Mouse (Mus musculus): ENCODE data around the gene Cdk8. TPM values are rescaled to one million over a fixed set of nuclear protein-coding genes. Genes with fewer than 3 reads are reported as not detected.

Cdk8 gene
- polyA plus RNA-seq, 1 experiment from 2014 or later: 23.4 TPM

DNA sequence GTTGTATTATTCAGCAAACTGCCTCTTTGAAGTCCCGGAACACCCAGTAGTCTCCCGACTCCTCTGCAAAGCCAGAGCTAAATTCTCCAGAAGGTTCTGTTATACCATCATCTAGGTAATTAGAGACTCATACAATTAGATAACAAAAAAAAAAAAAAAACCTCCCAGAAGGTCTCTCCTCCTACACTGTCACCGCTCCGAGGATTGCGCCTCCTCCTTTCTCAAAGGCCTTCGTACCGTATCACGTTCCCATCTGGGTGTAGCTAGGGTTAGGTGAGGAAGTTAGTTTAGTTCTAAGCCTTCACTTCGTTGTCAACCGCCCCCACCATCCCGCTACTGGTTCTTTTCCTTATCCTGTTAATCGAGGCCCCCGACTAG, 10.5 kb upstream of the Cdk8 start:
- H3K27ac ChIP-seq: peak overlapping the region; percentile 98
- WGBS: 9% methylated on average over 13 of the region's 13 CpGs

DNA sequence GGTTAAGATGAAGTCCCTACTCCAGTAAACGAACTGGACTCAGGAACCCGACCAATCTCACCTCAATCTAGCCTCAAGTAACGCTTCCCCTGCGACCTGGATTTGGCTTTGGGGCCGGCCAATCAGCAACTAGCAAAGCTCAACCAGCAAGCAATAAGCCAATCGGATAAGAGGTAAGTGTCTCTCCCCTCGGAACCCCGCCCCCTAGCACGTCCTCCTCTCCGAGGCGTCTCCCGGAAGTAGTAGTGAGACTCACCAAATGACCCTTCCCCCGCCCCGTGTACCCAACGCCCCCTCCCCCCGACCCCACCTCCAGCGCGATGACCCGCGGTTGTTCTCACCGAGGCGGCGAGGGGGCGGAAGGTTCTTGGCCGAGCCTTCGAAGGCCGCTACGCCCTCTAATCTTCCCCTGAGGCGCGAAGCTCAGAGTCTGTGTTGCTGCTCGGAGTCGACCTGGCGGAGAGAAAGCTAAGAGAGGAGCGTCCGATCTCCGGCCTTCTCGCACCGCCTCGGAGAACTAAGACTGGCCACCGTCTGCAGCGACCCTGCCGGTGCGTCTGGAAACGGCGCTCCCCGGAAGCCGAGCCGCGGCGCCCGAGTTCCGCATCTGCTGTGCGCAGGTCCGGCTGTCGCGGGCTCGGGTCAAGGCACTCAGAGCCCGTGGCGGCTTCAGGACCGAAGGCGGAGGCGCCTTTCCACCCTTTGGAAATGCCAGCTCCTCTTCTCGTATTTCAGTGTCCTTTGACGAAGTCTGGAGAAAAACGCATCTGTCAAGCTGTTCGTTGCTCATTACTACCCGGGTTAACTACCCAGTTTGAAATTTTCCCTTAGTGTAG, 9.9 kb upstream of the Cdk8 start, which contains the start of gene Rnf6:
TSS of gene Rnf6 (minus strand) at position 677 of the 836 bp plus-strand sequence.
- no peaks in the 10 kb centered on the region for H3K27me3 ChIP-seq (ENCODE audit: insufficient read depth, poor library complexity, severe bottlenecking)
- H3K4me1 ChIP-seq (replicated peaks): peaks cover 15% of the 10 kb centered on the region
- peaks cover 37% of the 10 kb centered on the region for H3K36me3 ChIP-seq
- DNase-seq (ENCODE audit: low spot score): peak; percentile 95
- H3K27ac ChIP-seq: peak within 1 kb of the TSS; percentile 98
- peak within 1 kb of the TSS; percentile 75 for H3K4me3 ChIP-seq
- under 1% methylated on average over 67 of the region's 67 CpGs for WGBS
- H3K9me3 ChIP-seq: no peaks in the 10 kb centered on the region

More for the DNA sequence above, 10.5 kb upstream of the Cdk8 start:
- Histone ChIP-seq H3K4me1 (replicated peaks) (peaks cover 15% of the 10 kb centered on the region), H3K9me3 (no peaks in the 10 kb centered on the region), H3K36me3 (peaks cover 43% of the 10 kb centered on the region), H3K27me3 (ENCODE audit: insufficient read depth, poor library complexity, severe bottlenecking) (no peaks in the 10 kb centered on the region), H3K4me3 (peak overlapping the region; percentile 75)
- DNase-seq (ENCODE audit: low spot score): no peak

DNA sequence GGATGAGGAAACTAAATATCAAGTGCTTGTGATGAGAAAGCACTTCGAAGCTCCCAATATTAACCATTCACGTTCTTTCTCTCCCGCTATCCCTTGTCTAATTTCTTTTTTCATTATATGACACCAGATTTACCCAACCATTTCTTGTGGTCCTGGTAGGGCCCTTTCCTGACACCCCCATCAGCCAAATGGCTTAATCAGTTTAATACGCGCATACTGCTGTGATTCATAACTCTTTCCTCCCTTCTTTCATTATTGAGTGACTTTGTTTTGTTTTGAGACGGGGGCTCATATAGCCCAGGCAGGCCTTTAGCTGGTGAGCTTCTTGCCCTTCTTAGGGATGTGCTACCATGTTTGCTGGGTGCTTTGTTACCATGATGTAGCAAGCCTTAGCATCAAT, 9.3 kb upstream of the Cdk8 start:
- Histone ChIP-seq H3K36me3 (peaks cover 30% of the 10 kb centered on the region), H3K27me3 (ENCODE audit: insufficient read depth, poor library complexity, severe bottlenecking) (no peaks in the 10 kb centered on the region), H3K9me3 (no peaks in the 10 kb centered on the region), H3K4me3 (peak overlapping the region; percentile 75), H3K27ac (peak overlapping the region; percentile 98), H3K4me1 (replicated peaks) (peaks cover 15% of the 10 kb centered on the region)
- DNase-seq (ENCODE audit: low spot score): no peak
- WGBS: 35% methylated on average over 6 of the region's 6 CpGs

GRCm38 (mm10) chr5:146223786-146224185, 7.2 kb upstream of the Cdk8 start:
- H3K27ac ChIP-seq: no peak overlapping the region
- 83% methylated on average over 5 of the region's 5 CpGs for WGBS
- no peaks in the 10 kb centered on the region for H3K27me3 ChIP-seq (ENCODE audit: insufficient read depth, poor library complexity, severe bottlenecking)
- peaks cover 15% of the 10 kb centered on the region for H3K4me1 ChIP-seq (replicated peaks)
- peaks cover 10% of the 10 kb centered on the region for H3K36me3 ChIP-seq
- no peak overlapping the region for H3K4me3 ChIP-seq
- no peak for DNase-seq (ENCODE audit: low spot score)
- no peaks in the 10 kb centered on the region for H3K9me3 ChIP-seq

DNA sequence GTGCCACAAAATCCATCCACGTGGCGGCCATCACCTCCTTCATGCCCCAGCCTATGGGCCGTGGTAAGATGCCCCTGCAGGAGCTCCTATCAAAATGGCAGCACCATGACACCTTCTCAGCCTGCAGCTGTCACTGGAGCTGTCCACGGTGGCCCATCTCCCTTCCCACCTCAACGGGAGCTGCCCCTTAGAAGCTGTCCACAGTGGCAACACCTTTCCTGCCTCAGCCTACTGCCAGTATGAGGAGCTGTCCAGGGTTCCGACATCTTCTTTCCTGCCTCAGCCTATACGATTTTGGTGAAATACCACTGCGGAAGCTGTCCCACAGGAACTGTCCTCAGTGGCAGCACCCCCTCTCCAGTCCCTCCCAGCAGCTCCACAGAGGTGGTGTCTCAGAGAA, 3.5 kb upstream of the Cdk8 start:
- Histone ChIP-seq H3K9me3 (no peaks in the 10 kb centered on the region), H3K27ac (no peak overlapping the region), H3K4me1 (replicated peaks) (peaks cover 7% of the 10 kb centered on the region), H3K36me3 (no peaks in the 10 kb centered on the region), H3K4me3 (no peak overlapping the region), H3K27me3 (ENCODE audit: insufficient read depth, poor library complexity, severe bottlenecking) (no peaks in the 10 kb centered on the region)
- WGBS: 80% methylated on average over 8 of the region's 8 CpGs
- DNase-seq (ENCODE audit: low spot score): no peak

DNA sequence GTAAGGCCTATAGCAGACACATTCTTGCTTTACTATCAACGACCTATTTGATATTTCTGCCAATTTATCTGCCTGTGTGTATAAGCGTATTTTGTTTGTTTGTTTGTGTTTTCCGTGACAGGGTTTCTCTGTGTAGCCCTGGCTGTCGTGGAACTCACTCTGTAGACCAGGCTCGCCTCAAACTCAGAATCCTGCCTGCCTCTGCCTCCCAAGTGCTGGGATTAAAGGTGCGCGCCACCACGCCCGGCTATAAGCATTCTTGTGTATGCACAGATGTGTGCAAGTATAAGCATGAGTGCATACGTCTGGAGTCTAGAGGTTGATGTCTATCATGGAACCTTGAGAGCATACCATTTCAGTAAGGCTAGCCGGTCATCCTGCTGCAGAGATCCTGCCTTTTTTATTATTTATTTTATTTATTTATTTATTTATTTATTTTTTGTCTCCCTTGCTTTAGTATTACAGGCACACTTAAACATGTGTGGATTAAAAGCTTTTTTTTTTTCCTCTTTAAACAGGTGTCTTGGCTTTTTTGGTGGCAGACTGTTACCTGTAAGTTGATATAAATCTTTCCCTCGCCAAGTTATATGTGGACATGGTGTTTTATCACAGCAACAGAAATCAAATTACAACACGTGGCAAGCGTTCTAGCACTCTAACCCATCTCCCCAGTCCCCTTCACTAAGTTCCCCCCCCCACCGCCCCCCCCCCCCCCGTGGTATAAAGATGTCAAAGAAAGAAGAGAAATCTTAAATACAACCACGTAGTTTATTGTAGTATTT, 970 bp upstream of the Cdk8 start:
- no peak for DNase-seq (ENCODE audit: low spot score)
- Histone ChIP-seq H3K27me3 (ENCODE audit: insufficient read depth, poor library complexity, severe bottlenecking) (no peaks in the 10 kb centered on the region), H3K4me3 (peak overlapping the region; percentile 89), H3K27ac (peak overlapping the region; percentile 97), H3K9me3 (no peaks in the 10 kb centered on the region), H3K36me3 (no peaks in the 10 kb centered on the region), H3K4me1 (replicated peaks) (peaks cover 17% of the 10 kb centered on the region)
- WGBS: 60% methylated on average over 17 of the region's 17 CpGs

- H3K9me3 ChIP-seq: no peaks in the 10 kb centered on the region
- H3K27ac ChIP-seq: peak overlapping the region; percentile 97
- H3K27me3 ChIP-seq (ENCODE audit: insufficient read depth, poor library complexity, severe bottlenecking): no peaks in the 10 kb centered on the region
- H3K4me1 ChIP-seq (replicated peaks): peaks cover 17% of the 10 kb centered on the region
- WGBS: under 1% methylated on average over 19 of the region's 19 CpGs
- DNase-seq (ENCODE audit: low spot score): peak; percentile 50
- peak overlapping the region; percentile 89 for H3K4me3 ChIP-seq
- H3K36me3 ChIP-seq: no peaks in the 10 kb centered on the region
Observed at GRCm38 (mm10) chr5:146231655-146231996, 596 bp downstream of the Cdk8 start.

- DNase-seq (ENCODE audit: low spot score): no peak
- Histone ChIP-seq H3K4me3 (peak overlapping the region; percentile 89), H3K36me3 (no peaks in the 10 kb centered on the region), H3K27me3 (ENCODE audit: insufficient read depth, poor library complexity, severe bottlenecking) (no peaks in the 10 kb centered on the region), H3K9me3 (no peaks in the 10 kb centered on the region), H3K4me1 (replicated peaks) (peaks cover 17% of the 10 kb centered on the region), H3K27ac (peak overlapping the region; percentile 97)
- 46% methylated on average over 6 of the region's 6 CpGs for WGBS
Observed at GRCm38 (mm10) chr5:146232056-146232675, 1.1 kb downstream of the Cdk8 start.

GRCm38 (mm10) chr5:146232816-146233215, 1.8 kb downstream of the Cdk8 start:
- H3K27ac ChIP-seq: no peak overlapping the region
- WGBS: 82% methylated on average over 11 of the region's 11 CpGs
- H3K27me3 ChIP-seq (ENCODE audit: insufficient read depth, poor library complexity, severe bottlenecking): no peaks in the 10 kb centered on the region
- H3K9me3 ChIP-seq: no peaks in the 10 kb centered on the region
- peaks cover 17% of the 10 kb centered on the region for H3K4me1 ChIP-seq (replicated peaks)
- no peak for DNase-seq (ENCODE audit: low spot score)
- H3K36me3 ChIP-seq: peaks cover under 1% of the 10 kb centered on the region; the same call in 1 of the 2 replicates
- H3K4me3 ChIP-seq: peak overlapping the region; percentile 89

DNA sequence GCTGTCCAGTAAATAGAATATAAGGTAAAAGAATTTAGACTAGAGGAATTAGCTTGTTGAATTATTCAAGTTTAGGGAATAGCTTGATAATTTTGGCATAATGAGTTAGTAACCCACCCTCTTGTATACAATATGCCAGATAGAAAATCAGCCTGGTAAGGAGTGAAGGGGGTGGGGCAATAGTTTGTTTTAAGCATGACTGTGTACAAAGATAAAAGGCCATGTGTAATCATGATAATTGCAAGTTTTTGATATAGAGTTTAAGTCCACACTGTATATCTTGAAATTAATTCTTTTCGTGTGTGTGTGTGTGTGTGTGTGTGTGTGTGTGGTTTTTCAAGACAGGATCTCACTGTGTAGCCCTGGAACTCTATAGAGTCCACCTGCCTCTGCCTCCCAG, 3.3 kb downstream of the Cdk8 start:
- no peaks in the 10 kb centered on the region for H3K9me3 ChIP-seq
- H3K27me3 ChIP-seq (ENCODE audit: insufficient read depth, poor library complexity, severe bottlenecking): no peaks in the 10 kb centered on the region
- H3K4me3 ChIP-seq: no peak overlapping the region
- DNase-seq (ENCODE audit: low spot score): no peak
- no peak overlapping the region for H3K27ac ChIP-seq
- WGBS: 73% methylated on average over 1 of the region's 1 CpGs
- H3K36me3 ChIP-seq: peaks cover 9% of the 10 kb centered on the region; the same call in 1 of the 2 replicates
- H3K4me1 ChIP-seq (replicated peaks): peaks cover 17% of the 10 kb centered on the region

DNA sequence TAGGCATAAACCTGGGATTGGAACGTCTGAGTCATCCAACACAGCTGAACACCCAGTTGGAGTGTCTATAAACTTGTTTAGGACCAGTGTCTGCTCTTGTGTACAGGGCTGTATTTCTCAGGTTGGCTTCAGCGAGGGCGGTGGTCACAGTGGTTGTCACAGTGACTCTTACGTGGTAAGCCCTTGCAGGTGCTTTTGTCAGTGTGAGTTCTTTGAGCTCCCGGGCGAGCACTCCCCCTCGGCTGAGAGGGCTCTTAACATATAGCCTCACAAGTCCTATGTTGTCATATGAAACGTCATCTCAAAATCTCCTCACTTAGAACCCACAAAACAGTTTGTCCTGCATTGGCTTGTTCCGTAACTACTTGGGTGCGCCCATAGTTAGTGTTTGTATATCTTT, 7.2 kb downstream of the Cdk8 start:
- no peak for DNase-seq (ENCODE audit: low spot score)
- no peak overlapping the region for H3K4me3 ChIP-seq
- WGBS: 88% methylated on average over 10 of the region's 10 CpGs

DNA sequence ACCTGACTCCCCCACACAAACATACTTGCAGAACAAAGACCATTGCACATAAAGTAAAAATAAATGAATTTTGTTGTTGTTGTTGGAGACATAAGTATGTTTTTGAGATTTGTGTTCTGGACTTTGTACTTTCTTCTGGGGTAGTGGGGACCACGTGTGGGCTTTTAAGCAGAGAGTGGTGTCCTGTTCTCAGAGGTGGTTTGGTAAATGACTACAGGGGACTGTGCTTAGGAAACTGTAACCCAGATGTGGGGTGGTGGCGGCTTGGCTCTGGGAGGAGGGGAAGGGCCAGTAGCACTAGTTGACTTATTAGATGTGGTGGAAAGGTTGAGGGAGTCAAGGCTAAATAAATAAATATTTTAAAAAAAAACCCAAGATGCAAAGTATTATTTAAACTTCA, 9.7 kb downstream of the Cdk8 start:
- H3K27ac ChIP-seq: no peak overlapping the region
- 93% methylated on average over 2 of the region's 2 CpGs for WGBS
- no peaks in the 10 kb centered on the region for H3K4me1 ChIP-seq (replicated peaks)
- H3K9me3 ChIP-seq: no peaks in the 10 kb centered on the region
- H3K27me3 ChIP-seq (ENCODE audit: insufficient read depth, poor library complexity, severe bottlenecking): no peaks in the 10 kb centered on the region
- H3K36me3 ChIP-seq: peaks cover 9% of the 10 kb centered on the region; the same call in 1 of the 2 replicates
- no peak for DNase-seq (ENCODE audit: low spot score)
- H3K4me3 ChIP-seq: no peak overlapping the region

More for the DNA sequence above, 7.2 kb downstream of the Cdk8 start:
- Histone ChIP-seq H3K9me3 (no peaks in the 10 kb centered on the region), H3K4me1 (replicated peaks) (peaks cover 4% of the 10 kb centered on the region; the same call in 1 of the 2 replicates), H3K36me3 (peaks cover 9% of the 10 kb centered on the region; the same call in 1 of the 2 replicates), H3K27ac (no peak overlapping the region), H3K27me3 (ENCODE audit: insufficient read depth, poor library complexity, severe bottlenecking) (no peaks in the 10 kb centered on the region)

Data from hindbrain, embryonic 10.5 days (tissue).